Comparison of ENCODE assay signal across 12 mouse cellular contexts in genomic region chr8:72018141-72018540, GRCm38 (mm10). TPM values are rescaled to one million over a fixed set of nuclear protein-coding genes. Genes with fewer than 3 reads are reported as not detected.
A peak's percentile ranks its signal among the peaks of the same experiment; 100 is the strongest.
DNase-seq lines count a peak whose midpoint lies in the region; TF ChIP-seq lines count a peak whose summit lies in the region.
"Had no signal": no experiment of that assay in that cellular context is flagged by ENCODE, and none has a peak within 500 bp of the region (broad histone marks: within the 10 kb centered on the region; RNA-seq: fewer than 3 reads in every experiment).

No protein-coding gene starts in this region.

- no peak for TF ChIP-seq CTCF in brain, embryonic 14.5 days (IDR thresholded peaks at IDR 0.05; ENCODE audit: borderline replicate concordance, extremely low read depth, insufficient read depth, insufficient read length)

- no peak for TF ChIP-seq POLR2A in brain, embryonic 14.5 days (IDR thresholded peaks at IDR 0.05; ENCODE audit: borderline replicate concordance, extremely low read depth, insufficient read depth, insufficient read length, poor library complexity, severe bottlenecking)

- DNase-seq in heart, adult 8-10 months (ENCODE audit: low spot score), result peak; percentile 39
- DNase-seq in heart, postnatal 25 days (ENCODE audit: low spot score), result no peak
- peak; percentile 23 for DNase-seq in right cerebral cortex, adult 18-20 months
- DNase-seq in right cerebral cortex, postnatal 25 days, result no peak
- peak; percentile 25 for DNase-seq in brain, embryonic 14.5 days (ENCODE audit: low read depth)
- peak; percentile 24 for DNase-seq in skeletal muscle tissue, adult 2 months (ENCODE audit: low read depth, low spot score)
- no peak for DNase-seq in yolk sac, embryonic 10.5 days (ENCODE audit: low spot score)
- DNase-seq: kidney, adult 9 months; thymus, postnatal 14 days had no signal

- intact Hi-C loops in heart, postnatal 25 days (cut with DNase I), result no loop called here

RNA-seq across cellular contexts. Expression of gene Cyp4f18, which starts 8.7 kb away (rescaled TPM):
- 1 to 10 TPM in 2 of 4 experiments, under 1 TPM in 2; 0.25 to 1.2 (median 0.84) TPM for total RNA-seq in heart, adult 8-10 months (2022)
- under 1 TPM; 0.70 to 0.73 TPM for total RNA-seq in heart, postnatal 25 days (2021)
- polyA plus RNA-seq in brain, embryonic 14.5 days (2012; rRNA removed), result 0.08 and 0.18 TPM in 2 replicates

RNA-seq across cellular contexts. Expression of gene Olfr372, which starts 22.9 kb away (rescaled TPM):
- not detected for total RNA-seq in heart, adult 8-10 months (2022)
- not detected for total RNA-seq in heart, postnatal 25 days (2021)
- not detected in 2 replicates for polyA plus RNA-seq in brain, embryonic 14.5 days (2012; rRNA removed)
- polyA plus RNA-seq: heart, embryonic 15.5 days; liver, embryonic 16.5 days; small intestine, adult 2 months had no signal

Comparison
In these comparisons a context has a peak if more than half of its experiments do, and no peak if none do; other contexts are left out.
1. DNase-seq: peak in heart, adult 8-10 months (single experiment), right cerebral cortex, adult 18-20 months (single experiment), brain, embryonic 14.5 days (single experiment) and skeletal muscle tissue, adult 2 months (single experiment); none in heart, postnatal 25 days (single experiment), right cerebral cortex, postnatal 25 days (single experiment) and yolk sac, embryonic 10.5 days (single experiment).